Mouse (Mus musculus) heart, postnatal 0 days (tissue): ENCODE measurements around the gene Ppm1g.

Source experiments
- CTCF ChIP-seq: IDR thresholded peaks from 2 replicates; pipeline ENCODE4 v1.5.1; 2016; ENCODE audit warnings: antibody characterized with exemption, control low read depth, low read depth
- EP300 ChIP-seq: IDR thresholded peaks from 2 replicates; pipeline ENCODE4 v1.6.1; 2016; ENCODE audit warnings: antibody characterized with exemption, low read depth

DNA sequence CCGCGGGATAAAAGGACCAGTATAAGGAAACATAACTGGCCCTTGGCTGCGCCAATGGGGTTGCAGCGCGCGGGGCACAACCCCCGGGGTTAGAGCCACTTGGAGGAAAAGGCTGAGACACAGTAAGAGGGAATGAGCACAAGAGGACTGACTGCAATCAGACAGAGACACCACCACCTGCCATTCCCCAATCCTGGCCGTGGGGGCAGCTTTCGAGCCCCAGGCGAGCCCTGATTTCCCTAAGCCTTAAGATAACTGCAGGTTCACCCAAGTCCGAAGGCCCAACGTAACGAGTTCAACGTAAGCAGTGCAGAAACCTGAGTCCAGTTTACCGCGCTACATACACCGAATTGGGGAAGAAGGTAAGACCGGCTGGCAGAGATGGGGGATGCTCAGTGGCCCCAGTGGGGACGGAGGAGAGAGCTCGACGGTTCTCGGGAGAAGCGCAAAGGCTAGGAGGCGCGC lies 41.2 kb downstream of the Ppm1g start:
- TF ChIP-seq CTCF (no peak), EP300 (no peak)
